16 mouse cellular contexts compared by ENCODE assay signal in the genomic region with DNA sequence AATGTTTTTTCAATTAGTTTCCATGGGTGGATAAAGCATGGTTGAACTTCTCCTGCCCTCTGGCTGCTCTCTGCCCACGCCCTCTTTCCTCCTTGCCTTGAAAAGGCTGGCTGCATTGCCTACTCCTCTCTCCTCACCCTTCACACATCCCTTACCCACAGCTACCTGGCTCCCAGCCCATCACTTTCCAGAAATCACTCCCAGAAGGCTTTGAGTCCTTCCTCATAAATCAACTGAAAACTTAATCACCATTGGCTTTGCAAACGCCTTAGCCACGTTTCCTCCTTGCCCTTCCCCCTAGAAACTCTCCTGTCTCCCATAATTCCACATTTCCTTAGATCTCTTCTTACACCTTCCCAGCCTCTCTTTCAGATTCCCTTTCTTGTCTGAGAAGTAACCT. TPM values are rescaled to one million over a fixed set of nuclear protein-coding genes. Genes with fewer than 3 reads are reported as not detected.
DNase-seq lines count a peak whose midpoint lies in the region; ATAC-seq and TF ChIP-seq lines count a peak whose summit lies in the region.
"Had no signal": no experiment of that assay in that cellular context is flagged by ENCODE, and none has a peak within 500 bp of the region (broad histone marks: within the 10 kb centered on the region; RNA-seq: fewer than 3 reads in every experiment).

No protein-coding gene starts in this region.

- H3K9ac ChIP-seq in kidney, embryonic 16.5 days (replicated peaks; ENCODE audit: low read length) = no peak overlapping the region
- no peak overlapping the region for H3K9ac ChIP-seq in hindbrain, postnatal 0 days (replicated peaks; ENCODE audit: low read length)
- H3K9ac ChIP-seq: intestine, embryonic 15.5 days; limb, embryonic 15.5 days had no signal

- DNase-seq in kidney, postnatal 4 days = peak; percentile 13 to 27
- peak; percentile 81 for DNase-seq in adipocyte (ENCODE audit: low spot score)
- peak; percentile 39 to 56 for DNase-seq in adrenal gland, postnatal 36 days
- no peak for DNase-seq in cerebellum, postnatal 14 days
- DNase-seq in hindbrain, postnatal 0 days (ENCODE audit: low spot score) = no peak
- DNase-seq: gastrocnemius, postnatal 14 days; heart, postnatal 14 days; layer of hippocampus, adult 9-11 months; right cerebral cortex, postnatal 4 days; thymus, postnatal 4 days had no signal

- no peak overlapping the region for H3K4me2 ChIP-seq in kidney, embryonic 16.5 days (replicated peaks; ENCODE audit: low read depth, low read length)
- no peak overlapping the region for H3K4me2 ChIP-seq in hindbrain, postnatal 0 days (ENCODE audit: low read depth, low read length)
- H3K4me2 ChIP-seq: intestine, embryonic 15.5 days; limb, embryonic 15.5 days had no signal

- H3K27ac ChIP-seq in kidney, embryonic 16.5 days (ENCODE audit: low read length) = no peak overlapping the region
- H3K27ac ChIP-seq in olfactory bulb, adult 2 months (ENCODE audit: insufficient read depth, low read depth, low read length) = peak overlapping the region; percentile 61; the same call in 1 of the 2 replicates
- no peak overlapping the region for H3K27ac ChIP-seq in hindbrain, postnatal 0 days
- H3K27ac ChIP-seq: forebrain, embryonic 10.5 days; intestine, embryonic 15.5 days; limb, embryonic 15.5 days had no signal

- no peaks in the 10 kb centered on the region for H3K36me3 ChIP-seq in kidney, embryonic 16.5 days (ENCODE audit: insufficient read depth, low read length)
- H3K36me3 ChIP-seq in hindbrain, postnatal 0 days (ENCODE audit: insufficient read depth, low read length) = no peaks in the 10 kb centered on the region
- H3K36me3 ChIP-seq: forebrain, embryonic 10.5 days; intestine, embryonic 15.5 days; limb, embryonic 15.5 days had no signal

- no peaks in the 10 kb centered on the region for H3K4me1 ChIP-seq in kidney, embryonic 16.5 days (ENCODE audit: insufficient read depth, low read length)
- H3K4me1 ChIP-seq in olfactory bulb, adult 2 months (ENCODE audit: control insufficient read depth, insufficient read depth, low read length) = peaks cover 9% of the 10 kb centered on the region
- no peaks in the 10 kb centered on the region for H3K4me1 ChIP-seq in hindbrain, postnatal 0 days (ENCODE audit: insufficient read depth, low read length)
- H3K4me1 ChIP-seq: intestine, embryonic 15.5 days had no signal

- H3K9me3 ChIP-seq in kidney, embryonic 16.5 days (ENCODE audit: low read length) = no peaks in the 10 kb centered on the region
- no peaks in the 10 kb centered on the region for H3K9me3 ChIP-seq in hindbrain, postnatal 0 days (ENCODE audit: low read length)
- H3K9me3 ChIP-seq: forebrain, embryonic 10.5 days; intestine, embryonic 15.5 days; limb, embryonic 15.5 days had no signal

- no peak overlapping the region for H3K4me3 ChIP-seq in kidney, embryonic 16.5 days (ENCODE audit: low read length)
- H3K4me3 ChIP-seq in olfactory bulb, adult 2 months (ENCODE audit: insufficient read depth, low read depth, low read length) = no peak overlapping the region
- no peak overlapping the region for H3K4me3 ChIP-seq in hindbrain, postnatal 0 days (ENCODE audit: low read length)
- H3K4me3 ChIP-seq: forebrain, embryonic 10.5 days; intestine, embryonic 15.5 days; limb, embryonic 15.5 days had no signal

- TF ChIP-seq CTCF in olfactory bulb, adult 2 months (IDR thresholded peaks at IDR 0.05; ENCODE audit: insufficient read depth, low read depth, low read length) = no peak
- no peak for TF ChIP-seq CTCF in hindbrain, postnatal 0 days (IDR thresholded peaks at IDR 0.05; ENCODE audit: low read depth)

- ATAC-seq in kidney, embryonic 16.5 days (ENCODE audit: low FRiP score, low TSS enrichment) = no peak
- no peak for ATAC-seq in hindbrain, postnatal 0 days
- ATAC-seq: intestine, embryonic 15.5 days; midbrain, embryonic 16.5 days had no signal

- 22% methylated on average over 3 of the region's 3 CpGs for WGBS in kidney, embryonic 16.5 days
- 53% methylated on average over 3 of the region's 3 CpGs for WGBS in olfactory bulb, adult 2 months
- 62% methylated on average over 3 of the region's 3 CpGs for WGBS in hindbrain, postnatal 0 days

- no peak for TF ChIP-seq POLR2A in olfactory bulb, adult 2 months (IDR thresholded peaks at IDR 0.05; ENCODE audit: insufficient read depth, low read depth, low read length)

- H3K27me3 ChIP-seq in kidney, embryonic 16.5 days (ENCODE audit: insufficient read depth, low read length) = no peaks in the 10 kb centered on the region
- H3K27me3 ChIP-seq in hindbrain, postnatal 0 days (ENCODE audit: insufficient read depth, low read length) = no peaks in the 10 kb centered on the region
- H3K27me3 ChIP-seq: intestine, embryonic 15.5 days; limb, embryonic 15.5 days had no signal

RNA-seq across cellular contexts. Expression of a gene that starts 32.2 kb away (rescaled TPM):
- polyA plus RNA-seq in kidney, embryonic 16.5 days (2015; fragmentation: Nextera tagmentation; extraction: Ambion mirVana) = 2.1 and 2.8 TPM in 2 replicates
- total RNA-seq in adrenal gland, postnatal 36 days (2021) = 10 to 100 TPM in 1 of 2 experiments, 1 to 10 TPM in 1; 8.9 to 11.7 TPM
- not detected in 2 replicates for polyA plus RNA-seq in olfactory bulb, adult 2 months (2012; ENCODE audit: insufficient read depth, insufficient read length, low replicate concordance, missing spikeins)
- 3.4 and 3.6 TPM in 2 replicates for total RNA-seq in hindbrain, postnatal 0 days (2014; rRNA removed)
- 6.6 and 7.4 TPM in 2 replicates for polyA plus RNA-seq in hindbrain, postnatal 0 days (2015; fragmentation: Nextera tagmentation; extraction: Ambion mirVana)

RNA-seq across cellular contexts. Expression of a gene that starts 36.6 kb away (rescaled TPM):
- 78.9 and 83.6 TPM in 2 replicates for polyA plus RNA-seq in kidney, embryonic 16.5 days (2015; fragmentation: Nextera tagmentation; extraction: Ambion mirVana)
- total RNA-seq in adrenal gland, postnatal 36 days (2021) = 10 to 100 TPM; 28.3 to 44.9 TPM
- polyA plus RNA-seq in olfactory bulb, adult 2 months (2012; ENCODE audit: insufficient read depth, insufficient read length, low replicate concordance, missing spikeins) = not detected in 2 replicates
- 5.0 and 10.6 TPM in 2 replicates for total RNA-seq in hindbrain, postnatal 0 days (2014; rRNA removed)
- polyA plus RNA-seq in hindbrain, postnatal 0 days (2015; fragmentation: Nextera tagmentation; extraction: Ambion mirVana) = 17.5 and 25.3 TPM in 2 replicates

RNA-seq across cellular contexts. Expression of a gene that starts 59.4 kb away (rescaled TPM):
- polyA plus RNA-seq in kidney, embryonic 16.5 days (2015; fragmentation: Nextera tagmentation; extraction: Ambion mirVana) = 43.0 and 47.5 TPM in 2 replicates
- total RNA-seq in adrenal gland, postnatal 36 days (2021) = 10 to 100 TPM; 34.8 to 48.0 TPM
- polyA plus RNA-seq in olfactory bulb, adult 2 months (2012; ENCODE audit: insufficient read depth, insufficient read length, low replicate concordance, missing spikeins) = not detected in 2 replicates
- 28.5 and 31.3 TPM in 2 replicates for total RNA-seq in hindbrain, postnatal 0 days (2014; rRNA removed)
- 52.9 and 53.3 TPM in 2 replicates for polyA plus RNA-seq in hindbrain, postnatal 0 days (2015; fragmentation: Nextera tagmentation; extraction: Ambion mirVana)

Comparison
In these comparisons a context has a peak if more than half of its experiments do, and no peak if none do; other contexts are left out.
1. DNase-seq: peak in kidney, postnatal 4 days (2 of 2), adipocyte (single experiment) and adrenal gland, postnatal 36 days (2 of 2); none in cerebellum, postnatal 14 days (0 of 2) and hindbrain, postnatal 0 days (single experiment).
2. RNA of a gene that starts 36.6 kb away (polyA plus RNA-seq): 78.9 to 83.6 TPM in kidney, embryonic 16.5 days and 17.5 to 25.3 TPM in hindbrain, postnatal 0 days; not detected in olfactory bulb, adult 2 months; every median in the first group is over 10 times any median in the second.